ENCODE assay signal across 17 mouse cellular contexts in genomic region chr2:97586322-97586721, GRCm38 (mm10).
"Had no signal": no experiment of that assay in that cellular context is flagged by ENCODE, and none has a peak within 500 bp of the region (broad histone marks: within the 10 kb centered on the region; RNA-seq: fewer than 3 reads in every experiment).

No protein-coding gene starts in this region.

- DNase-seq: left cerebral cortex, postnatal 4 days; liver; liver, embryonic 13.5 days; liver, postnatal 0 days; lung, adult 18-20 months; lung, adult 2 months; lung, embryonic 14.5 days; lung, postnatal 10 days; lung, postnatal 14 days; lung, postnatal 36 days; lung, postnatal 4 days; midbrain, embryonic 14.5 days had no signal

- ATAC-seq: liver, embryonic 12.5 days; liver, postnatal 0 days; lung, postnatal 0 days; midbrain, embryonic 13.5 days; midbrain, embryonic 15.5 days; midbrain, embryonic 16.5 days had no signal
